Mouse (Mus musculus): Measurements from ENCODE around the gene Drg2.

GRCm38 (mm10) chr11:60440176-60440575 lies 14.2 kb upstream of the Drg2 start:
- no peak for TF ChIP-seq CTCF (IDR thresholded peaks at IDR 0.05; ENCODE audit: control insufficient read depth, insufficient read depth, insufficient read length)
- TF ChIP-seq FOSL1 (IDR thresholded peaks at IDR 0.05; ENCODE audit: insufficient read depth, low read length, poor library complexity, severe bottlenecking), result no peak
- TF ChIP-seq USF1 (IDR thresholded peaks at IDR 0.05; ENCODE audit: low read depth), result no peak
- TF ChIP-seq MYOG (IDR thresholded peaks at IDR 0.05; ENCODE audit: control insufficient read depth, extremely low read depth, insufficient read length), result no peak
- TF ChIP-seq CEBPB (IDR thresholded peaks at IDR 0.05; ENCODE audit: low read depth), result no peak

All from C2C12 (cell line).